Mouse (Mus musculus) kidney, postnatal 10 days (tissue): Measurements from ENCODE around the gene Ccdc158.

Experiments
- DNase-seq: peaks from one replicate; pipeline ENCODE4 v3.0.0; 2021; ENCODE audit warnings: mixed read lengths

The Ccdc158 gene

GRCm38 (mm10) chr5:92596865-92597264 is 78.2 kb downstream of the Ccdc158 start:
- no peak for DNase-seq

DNA sequence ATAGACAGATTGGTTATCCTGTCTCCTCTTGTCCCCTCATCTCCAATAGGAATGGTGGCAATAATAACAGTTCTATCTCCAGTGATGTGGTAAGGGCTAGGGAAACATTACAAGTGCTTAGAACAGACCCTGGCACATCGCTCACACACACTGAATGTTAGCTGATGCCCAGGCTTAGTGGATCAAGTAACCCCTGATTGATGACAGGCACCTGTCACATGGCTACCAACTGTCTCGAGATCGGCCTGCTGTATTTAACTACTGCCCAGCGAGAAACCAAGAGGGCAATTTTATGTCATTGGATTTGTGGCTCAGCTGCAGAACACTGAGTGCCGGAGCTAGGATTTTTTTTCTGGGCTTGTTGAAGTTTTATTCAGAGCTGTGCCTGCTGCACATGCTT is 80.0 kb downstream of the Ccdc158 start:
- DNase-seq: no peak

GRCm38 (mm10) chr5:92585932-92586331 is 89.1 kb downstream of the Ccdc158 start:
- no peak for DNase-seq

DNA sequence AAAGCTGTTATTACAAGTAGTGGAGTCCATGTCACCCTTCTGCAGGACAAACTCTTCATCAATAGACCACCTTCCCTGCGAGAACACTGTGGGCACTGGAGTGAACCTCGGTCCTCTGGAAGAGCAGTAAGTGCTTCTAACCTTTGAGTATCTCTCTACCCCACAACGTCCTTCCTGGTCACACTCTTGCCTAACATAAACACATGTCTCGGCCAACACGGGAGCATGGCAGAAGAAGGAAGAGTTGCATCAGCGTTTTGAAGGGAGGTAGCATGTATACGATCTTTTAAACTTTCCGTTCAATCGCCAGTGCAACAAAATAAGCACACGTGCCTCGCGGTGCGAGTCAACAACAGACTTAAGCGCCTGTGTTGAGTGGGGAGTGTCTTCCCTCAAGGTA is 95.5 kb downstream of the Ccdc158 start:
- no peak for DNase-seq

DNA sequence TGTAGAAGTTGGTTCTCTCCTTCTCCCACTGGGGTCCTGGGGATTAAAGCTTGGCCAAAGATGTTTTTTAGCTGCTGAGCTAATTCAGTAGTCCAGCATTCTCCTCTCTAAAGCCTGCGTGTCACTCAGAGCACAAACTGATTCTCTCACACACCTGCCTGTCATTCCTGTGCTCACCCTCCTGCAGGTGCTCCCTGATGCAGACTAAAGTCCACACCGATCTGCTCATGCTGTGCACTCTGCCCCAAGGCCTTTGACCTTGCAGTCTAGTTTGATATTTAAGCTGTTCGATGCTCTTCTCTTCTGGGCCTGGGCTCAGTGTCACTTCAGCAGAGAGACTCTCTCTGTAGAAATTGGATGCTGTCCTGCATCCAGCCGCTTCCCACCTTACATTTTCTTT is 103.8 kb downstream of the Ccdc158 start:
- no peak for DNase-seq

DNA sequence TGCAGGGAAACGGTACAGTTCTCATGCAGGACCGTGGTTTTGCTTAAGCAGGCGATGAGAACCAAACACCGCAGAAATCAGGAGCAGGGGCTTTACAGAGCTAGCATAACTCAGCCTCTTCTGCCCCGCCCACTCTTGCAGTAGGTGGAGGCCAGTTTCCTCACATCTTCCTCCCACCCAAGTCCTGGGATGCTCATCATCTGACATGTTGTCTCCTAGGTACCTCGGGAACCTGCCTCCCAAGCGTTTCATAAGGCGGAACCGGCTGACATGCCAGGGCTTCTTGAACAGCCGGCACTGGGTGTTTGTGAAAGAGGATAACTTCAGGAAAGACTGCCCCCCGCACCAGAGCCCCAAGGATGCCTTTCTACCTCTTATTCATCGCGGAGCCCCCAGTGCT is 113.1 kb downstream of the Ccdc158 start:
- no peak for DNase-seq

DNA sequence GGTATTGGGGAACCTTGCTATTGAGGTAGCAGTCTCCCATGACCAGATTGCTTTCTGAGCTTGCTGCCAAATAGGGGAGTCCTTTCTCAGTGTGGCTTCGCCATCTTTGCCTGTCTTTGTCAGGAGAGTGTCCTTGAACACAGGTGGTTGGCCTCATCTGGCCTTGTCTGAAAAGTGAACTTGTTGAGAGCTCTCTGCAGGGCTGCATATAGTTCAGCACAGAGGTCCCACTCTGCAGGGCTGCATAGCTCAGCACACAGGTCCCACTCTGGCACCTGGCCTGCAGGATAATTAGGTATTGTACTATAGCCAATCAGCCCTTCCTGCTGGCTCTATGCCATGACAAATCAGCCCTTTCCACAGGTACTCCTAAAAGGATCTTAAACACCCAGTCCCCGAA is 114.9 kb downstream of the Ccdc158 start:
- DNase-seq: no peak
